Mouse (Mus musculus) E14TG2a.4 (cell line): ENCODE data around the gene Zfp536.

Experiments used
- H3K27me3 ChIP-seq: 2 replicates; pipeline ENCODE4 v1.6.1; 2014; ENCODE audit warnings: low read length, control low read depth; ENCODE audit not compliant: insufficient read depth
- H3K36me3 ChIP-seq: 2 replicates; pipeline ENCODE4 v1.6.1; 2014; ENCODE audit warnings: low read length, control low read depth; ENCODE audit not compliant: insufficient read depth
- H3K4me1 ChIP-seq: replicated peaks from 2 replicates; pipeline ENCODE4 v1.6.1; 2014; ENCODE audit warnings: low read depth, low read length, control low read depth
- H3K4me3 ChIP-seq: replicated peaks from 2 replicates; pipeline ENCODE4 v1.5.1; 2014; ENCODE audit warnings: mild to moderate bottlenecking, low read length
- H3K9me3 ChIP-seq: 2 replicates; pipeline ENCODE4 v1.6.1; 2014; ENCODE audit warnings: low read length, control low read depth
- CTCF ChIP-seq: conservative IDR thresholded peaks from 2 replicates; pipeline ENCODE4 v1.5.1; 2014; ENCODE audit warnings: low read length
- NANOG ChIP-seq: IDR thresholded peaks from 2 replicates; pipeline ENCODE4 v1.6.1; 2014; ENCODE audit warnings: borderline replicate concordance, low read length, mixed read lengths
- POU5F1 ChIP-seq: IDR thresholded peaks from 2 replicates; pipeline ENCODE4 v1.6.1; 2014; ENCODE audit warnings: low read length, borderline replicate concordance

The Zfp536 gene

DNA sequence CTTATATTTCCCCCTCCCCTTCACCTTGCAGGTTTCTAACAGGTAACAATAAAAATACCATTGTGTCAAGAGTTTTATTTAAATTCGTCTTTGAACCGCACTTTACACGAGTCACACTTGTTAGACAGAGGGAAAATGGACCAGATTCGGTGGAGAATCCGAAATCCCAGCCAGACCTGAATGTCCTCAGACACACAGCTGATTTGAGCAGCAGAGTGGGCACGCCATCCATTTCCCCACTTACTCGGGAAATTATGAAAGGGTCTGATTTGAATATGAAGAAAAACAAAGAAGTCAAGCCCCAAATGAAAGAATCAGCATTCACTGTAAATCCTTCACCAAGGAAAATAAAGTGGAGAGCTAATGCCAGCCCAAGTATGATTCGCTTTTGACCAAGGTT lies 208.1 kb downstream of the Zfp536 start:
- Histone ChIP-seq H3K4me3 (no peak overlapping the region), H3K36me3 (no peaks in the 10 kb centered on the region), H3K27me3 (peaks cover 40% of the 10 kb centered on the region), H3K4me1 (peaks cover 83% of the 10 kb centered on the region), H3K9me3 (no peaks in the 10 kb centered on the region)
- TF ChIP-seq CTCF (no peak), NANOG (no peak), POU5F1 (no peak)

DNA sequence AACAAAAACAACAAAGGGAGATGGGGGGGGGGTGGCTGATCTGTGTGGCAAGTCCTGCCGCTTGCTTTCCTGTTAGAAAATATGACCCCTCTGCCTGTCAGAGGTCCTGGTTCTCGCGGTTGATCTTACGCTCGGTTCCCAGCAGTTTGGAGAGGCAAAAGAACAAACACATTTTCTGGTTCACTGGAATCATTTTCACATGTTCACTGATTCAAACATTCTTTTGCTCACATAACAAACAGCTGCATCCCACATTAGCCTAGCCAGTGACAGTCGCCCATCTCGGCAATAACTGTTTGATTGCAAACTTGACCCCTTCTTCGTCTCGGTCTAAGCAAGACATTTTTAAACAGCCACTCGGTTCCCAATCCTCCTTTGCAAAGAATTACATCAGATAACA lies 208.8 kb downstream of the Zfp536 start:
- TF ChIP-seq POU5F1, result no peak
- no peak for TF ChIP-seq NANOG
- no peak for TF ChIP-seq CTCF
- peaks cover 88% of the 10 kb centered on the region for H3K4me1 ChIP-seq

DNA sequence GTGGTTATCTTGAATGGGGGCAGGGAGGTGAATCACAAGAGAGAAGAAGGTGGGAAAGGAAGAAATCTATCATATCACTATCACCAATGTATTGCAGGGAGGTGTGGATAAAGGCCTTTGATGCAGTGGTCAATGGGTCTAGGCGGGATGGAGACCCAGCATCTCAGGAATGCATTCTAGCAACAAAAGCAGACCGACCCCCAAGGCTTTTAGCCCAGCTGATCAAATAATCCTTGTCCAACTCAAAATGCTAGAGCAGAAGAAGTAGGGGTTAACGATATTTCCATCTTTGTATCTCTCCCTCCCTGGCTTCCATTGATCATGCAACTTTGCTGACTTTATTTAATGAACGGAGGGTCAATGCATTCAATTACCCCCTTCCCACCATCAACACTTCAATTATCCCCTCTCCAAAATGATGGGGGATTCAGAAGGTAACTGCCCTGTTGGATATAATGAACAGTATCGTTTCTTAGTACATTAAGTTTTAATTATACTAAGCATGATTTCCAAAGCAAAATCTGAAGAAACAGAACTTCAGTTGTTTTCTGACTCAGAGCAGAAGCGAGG lies 209.5 kb downstream of the Zfp536 start:
- Histone ChIP-seq H3K36me3 (no peaks in the 10 kb centered on the region), H3K4me3 (no peak overlapping the region), H3K4me1 (peaks cover 83% of the 10 kb centered on the region), H3K27me3 (peaks cover 38% of the 10 kb centered on the region), H3K9me3 (no peaks in the 10 kb centered on the region)
- TF ChIP-seq CTCF (no peak), NANOG (no peak), POU5F1 (no peak)

More for the DNA sequence above, 208.8 kb downstream of the Zfp536 start:
- Histone ChIP-seq H3K4me3 (no peak overlapping the region), H3K36me3 (no peaks in the 10 kb centered on the region), H3K9me3 (no peaks in the 10 kb centered on the region), H3K27me3 (peaks cover 40% of the 10 kb centered on the region)

DNA sequence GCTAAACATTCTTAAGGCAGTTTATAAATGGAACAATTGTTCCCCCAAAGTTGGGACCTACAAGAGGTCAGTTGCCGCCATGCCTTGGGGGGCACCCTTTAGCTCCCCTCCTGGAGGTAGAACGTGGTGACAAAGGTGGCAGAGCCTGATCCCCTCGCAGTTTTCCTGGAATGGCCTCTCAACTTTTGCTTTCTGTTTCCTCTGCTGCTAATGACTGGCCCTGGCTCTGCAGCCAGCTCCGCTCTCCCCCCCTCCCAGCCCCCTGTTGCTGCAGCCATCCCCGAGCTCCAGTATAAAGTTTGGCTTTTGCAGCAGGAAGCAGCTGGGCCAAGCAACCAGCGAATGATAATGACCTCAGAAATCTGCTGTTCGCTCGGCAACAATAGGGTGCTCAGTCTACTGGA lies 210.3 kb downstream of the Zfp536 start:
- H3K9me3 ChIP-seq, result no peaks in the 10 kb centered on the region
- peaks cover 37% of the 10 kb centered on the region for H3K27me3 ChIP-seq
- 0 out of 2 replicates have a peak overlapping the region, but pooled peaks have one; percentile 10 for H3K4me3 ChIP-seq
- peaks cover 76% of the 10 kb centered on the region for H3K4me1 ChIP-seq
- no peaks in the 10 kb centered on the region for H3K36me3 ChIP-seq
- TF ChIP-seq POU5F1, result no peak

DNA sequence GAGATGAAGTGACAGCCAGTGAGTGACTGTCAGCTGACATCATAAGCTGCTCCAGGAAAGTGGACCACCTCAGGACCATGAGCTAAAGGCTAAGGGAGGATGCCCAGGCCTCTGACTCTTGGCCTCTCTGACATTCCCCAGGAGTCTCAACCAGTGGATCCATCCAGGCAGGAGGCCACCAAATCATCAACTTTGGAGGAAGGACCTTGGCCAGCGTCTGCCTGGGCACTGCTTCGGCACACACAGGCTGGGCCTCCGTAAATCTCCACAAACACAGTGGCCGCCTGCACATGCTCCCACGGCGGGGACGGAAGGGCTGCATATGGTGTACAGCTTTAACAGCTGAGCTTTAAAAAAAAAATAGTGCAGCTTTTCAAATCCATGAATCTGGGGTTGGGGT lies 210.9 kb downstream of the Zfp536 start:
- H3K36me3 ChIP-seq, result no peaks in the 10 kb centered on the region
- H3K4me3 ChIP-seq, result 0 out of 2 replicates have a peak overlapping the region, but pooled peaks have one; percentile 10
- H3K4me1 ChIP-seq, result peaks cover 76% of the 10 kb centered on the region
- H3K27me3 ChIP-seq, result peaks cover 33% of the 10 kb centered on the region
- TF ChIP-seq NANOG (no peak), POU5F1 (no peak), CTCF (no peak)
- H3K9me3 ChIP-seq, result no peaks in the 10 kb centered on the region

DNA sequence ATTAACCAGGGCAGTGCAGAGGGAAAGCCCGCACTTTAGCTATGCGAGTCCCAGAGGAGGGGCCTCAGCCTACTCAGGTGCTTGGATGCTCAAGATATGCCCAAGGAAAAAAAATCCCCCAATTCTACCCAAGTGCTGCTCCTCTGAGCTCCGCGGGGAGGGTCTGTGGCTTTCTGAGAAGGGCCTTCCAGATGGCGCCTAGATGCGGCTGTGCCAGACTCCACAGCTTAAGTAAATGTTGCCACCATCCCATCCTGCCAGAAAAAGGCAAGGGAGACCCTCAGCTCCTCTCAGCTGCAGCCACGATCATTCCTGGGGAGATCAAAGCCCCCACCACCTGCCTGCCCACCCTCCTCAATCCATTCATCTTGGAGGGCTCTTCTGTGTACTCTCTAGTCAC lies 212.9 kb downstream of the Zfp536 start:
- no peaks in the 10 kb centered on the region for H3K36me3 ChIP-seq
- H3K4me3 ChIP-seq, result no peak overlapping the region
- no peak for TF ChIP-seq NANOG
- TF ChIP-seq CTCF, result no peak
- TF ChIP-seq POU5F1, result no peak

DNA sequence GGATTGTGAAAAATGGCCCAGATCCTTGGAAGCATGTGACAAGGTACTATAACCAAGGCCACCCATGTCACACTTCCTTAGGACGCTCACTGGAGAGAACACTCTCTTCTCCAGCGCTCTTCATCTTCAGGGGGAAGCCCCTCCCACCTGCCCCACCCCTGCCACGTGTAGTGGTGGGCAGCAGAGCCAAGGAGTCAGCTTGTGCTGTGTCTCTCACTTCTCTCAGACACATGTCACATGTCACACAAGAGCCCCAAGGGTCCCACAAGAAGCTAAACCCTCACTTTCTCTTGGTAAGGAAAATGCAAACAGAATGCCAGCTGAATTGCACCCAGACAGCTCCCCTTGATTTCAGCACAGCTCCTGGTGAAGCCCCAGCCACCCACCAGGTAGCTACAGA lies 213.6 kb downstream of the Zfp536 start:
- peaks cover 86% of the 10 kb centered on the region for H3K4me1 ChIP-seq
- no peaks in the 10 kb centered on the region for H3K9me3 ChIP-seq
- H3K36me3 ChIP-seq, result no peaks in the 10 kb centered on the region
- TF ChIP-seq CTCF (no peak), NANOG (no peak), POU5F1 (no peak)
- H3K27me3 ChIP-seq, result peaks cover 22% of the 10 kb centered on the region
- no peak overlapping the region for H3K4me3 ChIP-seq

More for the DNA sequence above, 212.9 kb downstream of the Zfp536 start:
- Histone ChIP-seq H3K27me3 (peaks cover 22% of the 10 kb centered on the region), H3K9me3 (no peaks in the 10 kb centered on the region), H3K4me1 (peaks cover 82% of the 10 kb centered on the region)

DNA sequence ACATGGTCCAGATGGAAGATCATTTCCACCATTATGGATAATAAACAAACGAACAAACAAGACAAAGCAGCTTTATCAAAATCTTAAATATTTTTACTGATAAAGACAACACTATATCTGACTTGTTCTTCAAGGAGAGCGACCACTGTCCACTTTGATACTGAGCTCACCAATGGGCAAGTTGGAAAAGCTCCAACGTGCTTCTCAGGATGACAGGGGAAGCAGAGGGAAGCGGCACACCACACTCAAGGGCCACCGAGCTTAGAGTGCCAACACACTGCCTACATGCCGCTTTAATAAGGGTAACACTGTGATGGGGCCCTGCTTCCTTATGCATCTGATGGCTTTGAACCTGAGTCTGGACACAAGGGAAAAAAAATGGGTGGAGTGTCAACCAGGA lies 214.1 kb downstream of the Zfp536 start:
- H3K9me3 ChIP-seq, result no peaks in the 10 kb centered on the region
- no peak for TF ChIP-seq POU5F1
- TF ChIP-seq CTCF, result no peak
- TF ChIP-seq NANOG, result no peak
- no peak overlapping the region for H3K4me3 ChIP-seq
- H3K4me1 ChIP-seq, result peaks cover 86% of the 10 kb centered on the region
- H3K27me3 ChIP-seq, result peaks cover 22% of the 10 kb centered on the region
- H3K36me3 ChIP-seq, result no peaks in the 10 kb centered on the region

DNA sequence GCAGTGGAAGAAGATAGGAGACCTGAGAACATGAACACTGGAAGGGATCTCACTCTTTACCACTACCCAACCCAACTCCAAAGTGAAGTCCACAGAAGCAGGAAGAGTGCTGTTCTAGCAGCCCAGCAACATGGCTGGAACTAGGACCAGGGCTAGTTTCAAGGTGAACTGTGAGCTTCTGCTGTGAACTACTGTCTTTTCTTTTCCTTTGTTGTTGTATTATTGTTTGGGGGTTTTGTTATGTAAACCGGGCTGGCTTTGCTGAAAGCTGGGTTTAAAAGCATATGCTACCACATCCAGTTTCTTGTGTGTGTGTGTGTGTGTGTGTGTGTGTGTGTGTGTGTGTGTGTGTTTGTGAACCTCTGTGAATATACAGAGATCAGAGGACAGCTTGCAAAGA lies 216.6 kb downstream of the Zfp536 start:
- no peaks in the 10 kb centered on the region for H3K36me3 ChIP-seq
- H3K4me3 ChIP-seq, result no peak overlapping the region
- TF ChIP-seq CTCF (no peak), POU5F1 (peak; percentile 38; the same call in 1 of the 2 replicates)
- H3K4me1 ChIP-seq, result peaks cover 87% of the 10 kb centered on the region
- no peaks in the 10 kb centered on the region for H3K9me3 ChIP-seq
- H3K27me3 ChIP-seq, result peaks cover 25% of the 10 kb centered on the region
